Mouse (Mus musculus): ENCODE results near the gene Fgf2.

- TF ChIP-seq CTCF (IDR thresholded peaks at IDR 0.05; ENCODE audit: borderline replicate concordance, insufficient read depth, low read depth, low read length) (no peak), POLR2A (IDR thresholded peaks at IDR 0.05; ENCODE audit: borderline replicate concordance, insufficient read depth, low read length) (no peak)
These were observed 31.9 kb upstream of the Fgf2 start for GRCm38 (mm10) chr3:37316233-37316632.
